Mouse (Mus musculus): ENCODE measurements around the gene Mepe.

The Mepe gene

GRCm38 (mm10) chr5:104342881-104343280, 17.8 kb downstream of the Mepe start:
- ChIA-PET CTCF (interaction anchor here in 3 of 4 experiments (0.7 to 1.6 kb wide), 9 partner anchors 90 to 501 kb away, joined by 3 to 8 read pairs (median 5); no protein-coding TSS in a partner anchor), POLR2A (interaction anchor here in 3 of 4 experiments (0.6 to 1.7 kb wide), 8 partner anchors 13 to 459 kb away, joined by 3 to 10 read pairs (median 4); partner anchors contain the start of gene Spp1 (in 1 of the 3))

- POLR2A ChIA-PET = interaction anchor here in 2 of 4 experiments (0.9 to 1.0 kb wide), 2 partner anchors 122 to 128 kb away, joined by 4 read pairs; no protein-coding TSS in a partner anchor
- CTCF ChIA-PET = interaction anchor here (1.1 to 1.5 kb wide), 8 partner anchors 11 to 128 kb away, joined by 3 to 10 read pairs (median 6); no protein-coding TSS in a partner anchor
Observed at GRCm38 (mm10) chr5:104344526-104345240, 19.6 kb downstream of the Mepe start.

- CTCF ChIA-PET = interaction anchor here (0.6 to 1.5 kb wide), 9 partner anchors 12 to 263 kb away, joined by 3 to 10 read pairs (median 4); no protein-coding TSS in a partner anchor
- POLR2A ChIA-PET = interaction anchor here in 2 of 4 experiments (0.9 to 1.8 kb wide), 4 partner anchors 44 to 128 kb away, joined by 3 to 4 read pairs (median 4); no protein-coding TSS in a partner anchor
Observed at GRCm38 (mm10) chr5:104345241-104345630, 20.1 kb downstream of the Mepe start.

GRCm38 (mm10) chr5:104351041-104351440, 25.9 kb downstream of the Mepe start:
- CTCF ChIA-PET = no interaction called here
- POLR2A ChIA-PET = interaction anchor here in 1 of 4 experiments (0.7 to 1.3 kb wide), 2 partner anchors 86 to 92 kb away, joined by 3 read pairs; no protein-coding TSS in a partner anchor

GRCm38 (mm10) chr5:104351874-104352273, 26.7 kb downstream of the Mepe start:
- ChIA-PET POLR2A (interaction anchor here in 1 of 4 experiments (0.7 kb wide), 1 partner anchor 85 kb away, joined by 3 read pairs; no protein-coding TSS in a partner anchor), CTCF (interaction anchor here in 1 of 4 experiments (0.6 kb wide), 1 partner anchor 251 kb away, joined by 4 read pairs; no protein-coding TSS in a partner anchor)

- ChIA-PET CTCF (no interaction called here), POLR2A (interaction anchor here in 1 of 4 experiments (1.5 kb wide), 1 partner anchor 10 kb away, joined by 4 read pairs; no protein-coding TSS in a partner anchor)
Observed at GRCm38 (mm10) chr5:104357575-104357974, 32.4 kb downstream of the Mepe start.

- CTCF ChIA-PET = no interaction called here
Observed at GRCm38 (mm10) chr5:104358592-104358991, 33.5 kb downstream of the Mepe start.

GRCm38 (mm10) chr5:104359257-104359656, 34.1 kb downstream of the Mepe start:
- POLR2A ChIA-PET = no interaction called here
- CTCF ChIA-PET = no interaction called here

More at GRCm38 (mm10) chr5:104358592-104358991, 33.5 kb downstream of the Mepe start:
- POLR2A ChIA-PET = interaction anchor here in 1 of 4 experiments (0.5 kb wide), 1 partner anchor 426 kb away, joined by 3 read pairs; no protein-coding TSS in a partner anchor

GRCm38 (mm10) chr5:104370580-104370979, 45.5 kb downstream of the Mepe start:
- CTCF ChIA-PET = no interaction called here
- POLR2A ChIA-PET = no interaction called here

- ChIA-PET POLR2A (no interaction called here), CTCF (no interaction called here)
Observed at GRCm38 (mm10) chr5:104371284-104371683, 46.2 kb downstream of the Mepe start.

GRCm38 (mm10) chr5:104373648-104374307, 48.6 kb downstream of the Mepe start:
- CTCF ChIA-PET = no interaction called here
- POLR2A ChIA-PET = no interaction called here

GRCm38 (mm10) chr5:104374308-104374660, 49.2 kb downstream of the Mepe start:
- ChIA-PET POLR2A (no interaction called here), CTCF (no interaction called here)

- ChIA-PET CTCF (no interaction called here), POLR2A (interaction anchor here in 1 of 4 experiments (0.7 kb wide), 1 partner anchor 202 kb away, joined by 7 read pairs; no protein-coding TSS in a partner anchor)
Observed at GRCm38 (mm10) chr5:104375132-104375531, 50.0 kb downstream of the Mepe start.

- ChIA-PET CTCF (no interaction called here), POLR2A (no interaction called here)
Observed at GRCm38 (mm10) chr5:104376890-104377289, 51.8 kb downstream of the Mepe start.

- POLR2A ChIA-PET = interaction anchor here in 1 of 4 experiments (0.6 kb wide), 2 partner anchors 85 to 526 kb away, joined by 3 read pairs; no protein-coding TSS in a partner anchor
- CTCF ChIA-PET = no interaction called here
Observed at GRCm38 (mm10) chr5:104380574-104380973, 55.4 kb downstream of the Mepe start.

GRCm38 (mm10) chr5:104381671-104382070, 56.5 kb downstream of the Mepe start:
- ChIA-PET POLR2A (no interaction called here), CTCF (no interaction called here)

GRCm38 (mm10) chr5:104384540-104384939, 59.4 kb downstream of the Mepe start:
- CTCF ChIA-PET = no interaction called here
- POLR2A ChIA-PET = interaction anchor here in 1 of 4 experiments (1.1 kb wide), 1 partner anchor 32 kb away, joined by 3 read pairs; no protein-coding TSS in a partner anchor

GRCm38 (mm10) chr5:104385521-104385920, 60.4 kb downstream of the Mepe start:
- POLR2A ChIA-PET = interaction anchor here in 3 of 4 experiments (0.6 to 2.1 kb wide), 5 partner anchors 11 to 277 kb away, joined by 3 to 7 read pairs (median 4); no protein-coding TSS in a partner anchor

GRCm38 (mm10) chr5:104386908-104387307, 61.8 kb downstream of the Mepe start:
- POLR2A ChIA-PET = interaction anchor here in 3 of 4 experiments (1.2 to 2.1 kb wide), 3 partner anchors 9 to 94 kb away, joined by 4 to 9 read pairs (median 7); no protein-coding TSS in a partner anchor

More at GRCm38 (mm10) chr5:104385521-104385920, 60.4 kb downstream of the Mepe start:
- CTCF ChIA-PET = no interaction called here

More at GRCm38 (mm10) chr5:104386908-104387307, 61.8 kb downstream of the Mepe start:
- CTCF ChIA-PET = no interaction called here

All from embryonic stem cell, embryonic (primary cell).